Mouse (Mus musculus) NIH3T3 (cell line): ENCODE measurements around the gene Tmem121b.
A peak's percentile ranks its signal among the peaks of the same experiment; 100 is the strongest.

Experiments used
- DNase-seq: peaks from one replicate; pipeline ENCODE4 v3.0.0-alpha.2; 2012; ENCODE audit warnings: low read depth

Tmem121b gene

DNA sequence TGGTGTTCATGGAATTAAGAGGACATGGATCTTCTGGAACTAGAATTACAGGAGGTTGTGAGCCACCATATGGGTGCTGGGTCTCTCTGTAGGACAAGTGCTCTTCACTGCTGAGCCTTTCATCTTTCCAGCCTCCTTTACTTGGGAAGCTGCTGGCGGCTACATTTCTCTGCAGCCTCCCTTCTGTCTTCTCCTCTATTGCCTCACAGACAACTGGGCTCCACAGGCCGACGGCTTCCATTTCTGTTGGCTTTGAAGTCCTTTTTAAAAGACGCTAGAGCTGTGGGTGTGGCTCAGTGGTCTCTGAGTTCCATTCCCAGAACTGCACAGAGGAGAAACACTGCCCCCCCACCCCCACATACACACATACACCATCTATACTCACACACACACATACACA, 28.2 kb downstream of the Tmem121b start:
- DNase-seq: no peak

DNA sequence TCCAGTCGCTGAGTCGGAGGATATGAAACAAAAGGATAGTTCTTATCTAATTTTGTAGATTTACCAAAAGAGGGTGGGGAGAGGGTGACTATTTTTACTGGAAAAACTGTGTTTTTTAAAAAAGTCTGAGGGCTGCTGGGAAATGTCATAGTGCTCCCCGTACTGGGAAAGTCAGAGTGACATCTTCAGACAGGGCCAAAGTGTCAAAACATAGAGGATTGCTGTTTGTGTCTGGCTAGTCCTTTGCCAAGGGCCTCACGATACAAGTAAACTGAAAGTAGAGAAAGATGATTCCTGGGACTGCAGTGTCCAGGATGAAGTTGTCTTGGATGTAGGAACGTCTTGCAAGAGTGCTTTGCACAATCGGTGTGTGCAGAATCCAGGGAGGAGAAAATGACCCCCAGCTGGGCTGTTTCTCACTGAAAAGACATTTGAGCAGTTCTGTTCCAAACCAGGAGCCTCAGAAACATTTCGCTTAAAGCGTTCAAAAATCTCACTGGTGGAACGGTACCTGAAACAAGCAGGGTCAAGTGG, 29.1 kb downstream of the Tmem121b start:
- DNase-seq: peak; percentile 69

DNA sequence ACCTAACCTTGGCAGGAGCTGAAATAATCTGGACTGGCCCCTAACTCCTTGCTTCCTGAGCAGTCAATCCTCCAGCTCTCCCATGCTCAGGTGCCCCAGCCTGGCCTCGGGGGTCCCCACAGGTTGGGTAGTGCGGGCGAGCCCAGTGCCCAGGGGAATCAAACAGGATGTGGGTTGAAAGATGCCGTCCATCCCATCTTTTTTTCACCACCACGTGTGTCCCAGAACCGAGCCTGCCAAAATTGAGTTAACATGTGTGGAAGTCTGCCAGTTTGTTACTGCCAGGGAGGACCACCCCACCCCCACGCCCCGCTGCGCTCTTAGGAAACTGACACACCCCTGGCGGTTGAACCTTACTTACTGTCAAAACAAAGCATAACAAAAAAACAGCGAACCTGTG, 29.7 kb downstream of the Tmem121b start:
- DNase-seq: peak; percentile 92

DNA sequence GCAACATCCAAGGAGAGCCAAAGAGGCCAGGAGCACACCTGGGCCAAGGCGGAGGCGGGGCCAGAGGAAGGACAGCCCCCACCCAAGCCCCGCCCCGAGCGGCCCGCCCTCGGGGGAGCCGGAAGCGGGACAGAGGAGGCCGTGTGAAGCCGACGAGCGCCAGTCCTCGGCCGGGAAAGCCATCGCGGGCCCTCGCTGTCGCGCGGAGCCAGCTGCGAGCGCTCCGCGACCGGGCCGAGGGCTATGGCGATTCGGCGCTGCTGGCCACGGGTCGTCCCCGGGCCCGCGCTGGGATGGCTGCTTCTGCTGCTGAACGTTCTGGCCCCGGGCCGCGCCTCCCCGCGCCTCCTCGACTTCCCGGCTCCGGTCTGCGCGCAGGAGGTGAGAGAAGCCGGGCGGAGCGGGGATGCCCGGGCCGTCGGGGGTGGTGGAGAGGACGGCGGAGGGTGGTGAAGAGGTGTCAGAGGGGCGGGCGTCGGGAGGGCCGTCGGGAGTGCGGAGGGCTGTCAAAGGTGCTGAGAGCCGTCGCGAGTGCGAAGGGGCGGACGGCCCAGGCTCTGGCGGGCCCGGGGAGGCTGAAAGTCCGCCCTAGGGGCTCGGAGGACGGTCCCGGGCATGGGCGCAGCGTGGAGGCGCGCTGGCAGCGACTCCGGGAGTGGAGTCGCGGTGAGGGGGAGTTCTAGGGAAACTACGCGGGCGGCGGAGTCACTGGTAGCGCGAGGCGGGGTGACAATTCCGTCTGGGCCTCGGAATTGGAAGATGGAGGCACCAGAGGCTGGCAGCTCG, 30.3 kb downstream of the Tmem121b start, which contains the start of gene Il17ra:
TSS of gene Il17ra (plus strand) at position 162 of the 786 bp plus-strand sequence.
- peak; percentile 83 for DNase-seq

DNA sequence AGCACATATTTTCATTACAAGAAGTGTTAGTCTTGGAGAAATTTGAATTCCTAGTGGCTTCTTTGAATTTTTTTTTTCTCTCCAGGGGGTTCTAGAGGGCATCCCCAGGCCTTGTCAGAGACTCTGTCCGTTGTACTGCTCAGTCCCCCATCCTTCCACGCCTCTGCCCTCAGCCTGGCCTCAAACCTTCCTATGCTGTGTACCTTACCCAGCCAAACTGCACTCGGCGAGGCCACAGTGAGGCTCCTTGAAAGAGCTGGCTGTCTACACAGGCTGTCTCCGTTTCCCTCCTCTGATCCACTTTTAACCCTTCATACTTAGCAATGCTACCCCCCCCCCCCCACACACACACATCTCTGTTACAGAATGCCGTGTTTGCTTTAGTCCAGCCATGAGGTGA, 31.4 kb downstream of the Tmem121b start:
- DNase-seq: no peak

DNA sequence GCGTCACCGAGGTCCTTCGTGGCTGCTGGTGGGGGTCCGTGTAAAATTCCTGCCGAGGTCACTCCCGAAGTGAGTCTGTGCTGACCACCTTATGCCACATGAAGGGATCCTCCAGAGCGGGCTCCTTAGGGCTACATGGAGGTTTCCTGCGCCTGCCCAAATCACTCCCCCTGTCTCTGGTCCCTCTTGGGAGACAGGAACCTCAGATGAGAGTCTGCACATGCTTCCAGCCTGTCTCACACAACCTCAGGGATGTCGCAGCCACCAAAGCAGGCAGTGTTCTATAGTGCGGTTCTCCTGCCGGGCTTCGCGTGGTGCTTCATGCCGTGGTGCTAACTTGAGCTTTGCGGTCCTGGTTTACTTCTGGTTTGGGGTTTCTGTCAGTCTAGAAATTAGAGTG, 32.4 kb downstream of the Tmem121b start:
- DNase-seq: no peak

DNA sequence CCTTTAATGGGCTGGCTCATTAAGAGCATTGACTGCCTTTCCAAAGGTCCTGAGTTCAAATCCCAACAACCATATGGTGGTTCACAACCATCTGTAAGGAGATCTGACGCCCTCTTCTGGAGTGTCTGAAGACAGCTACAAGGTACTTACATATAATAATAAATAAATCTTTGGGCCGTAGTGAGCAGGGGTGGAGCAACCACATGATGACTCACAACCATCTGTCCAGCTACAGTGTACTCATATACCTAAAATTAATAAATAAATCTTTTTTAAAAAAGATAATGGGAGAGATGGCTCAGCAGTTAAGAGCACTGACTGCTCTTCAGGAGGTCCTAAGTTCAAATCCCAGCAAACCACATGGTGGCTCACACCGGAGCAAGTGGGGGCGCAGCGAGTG, 35.9 kb downstream of the Tmem121b start:
- DNase-seq: peak; percentile 58

DNA sequence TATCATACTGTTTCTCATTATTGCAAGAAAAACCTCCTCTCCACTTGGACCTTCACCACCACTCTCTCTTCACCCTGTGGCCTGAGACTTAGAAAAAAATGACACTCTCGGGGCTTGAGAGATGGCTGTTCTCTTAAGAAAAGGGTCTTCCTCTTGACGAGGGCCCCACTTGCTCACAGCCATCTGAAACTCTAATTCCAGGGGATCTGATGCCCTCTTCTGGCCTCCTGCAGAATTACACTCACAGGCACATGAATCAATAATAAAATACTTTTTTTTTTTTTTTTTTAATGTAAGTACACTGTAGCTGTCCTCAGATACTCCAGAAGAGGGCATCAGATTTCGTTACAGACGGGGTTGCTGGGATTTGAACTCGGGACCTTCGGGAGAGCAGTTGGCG, 36.5 kb downstream of the Tmem121b start:
- DNase-seq: no peak

DNA sequence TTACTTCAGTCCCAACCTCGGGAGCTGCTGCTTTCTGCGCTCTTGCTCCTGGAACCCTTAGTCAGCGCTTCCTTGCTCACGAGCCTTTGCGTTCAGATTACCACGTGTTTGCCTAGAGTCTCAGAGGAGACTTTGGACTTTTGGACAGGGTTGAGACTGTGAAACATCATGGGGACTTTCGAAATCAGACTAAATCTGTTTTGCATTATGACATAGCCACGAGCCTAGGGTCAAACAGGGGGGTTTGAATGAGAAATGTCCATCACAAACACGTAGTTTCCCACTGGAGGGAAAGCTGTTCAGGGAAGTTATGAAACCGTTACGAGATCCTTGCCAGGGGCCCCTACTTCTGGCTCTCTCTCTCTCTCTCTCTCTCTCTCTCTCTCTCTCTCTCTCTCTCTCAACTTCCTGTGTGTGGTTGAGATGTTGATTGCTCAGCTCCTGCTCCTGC, 39.0 kb downstream of the Tmem121b start:
- peak; percentile 92 for DNase-seq

DNA sequence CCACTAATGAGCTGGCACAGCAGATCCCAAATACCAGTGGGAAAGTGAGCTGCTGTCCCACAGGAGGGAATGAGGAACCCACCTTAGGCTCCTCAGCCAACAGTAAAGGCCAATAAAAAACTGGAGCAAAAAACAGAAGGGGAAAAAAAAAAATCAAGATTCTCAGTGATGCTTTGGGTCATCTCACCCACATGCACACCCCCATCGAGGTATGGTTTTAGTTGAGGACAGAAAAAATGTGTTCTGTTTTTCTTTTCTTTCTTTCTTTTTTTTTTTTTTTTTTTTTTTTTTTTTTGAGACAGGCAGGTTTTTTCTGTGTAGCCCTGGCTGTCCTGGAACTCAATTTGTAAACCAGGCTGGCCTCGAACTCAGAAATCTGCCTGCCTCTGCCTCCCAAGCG, 40.1 kb downstream of the Tmem121b start:
- no peak for DNase-seq

DNA sequence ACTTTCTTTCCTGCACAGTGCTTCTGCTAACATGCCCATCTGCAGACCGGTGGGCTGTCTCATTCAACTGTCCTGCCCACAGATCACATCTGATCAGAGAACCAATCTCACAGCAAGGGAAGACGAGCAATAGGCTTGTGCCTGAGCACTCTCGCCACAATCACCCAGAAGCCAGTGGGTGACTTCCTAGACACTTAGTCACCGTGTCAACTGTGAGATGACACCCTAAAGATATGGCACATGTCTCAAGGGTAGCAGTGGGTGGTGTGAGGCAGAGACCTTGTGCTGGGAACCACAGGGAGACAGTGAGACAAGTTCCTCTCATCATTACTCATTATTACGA, 40.5 kb downstream of the Tmem121b start:
- no peak for DNase-seq

DNA sequence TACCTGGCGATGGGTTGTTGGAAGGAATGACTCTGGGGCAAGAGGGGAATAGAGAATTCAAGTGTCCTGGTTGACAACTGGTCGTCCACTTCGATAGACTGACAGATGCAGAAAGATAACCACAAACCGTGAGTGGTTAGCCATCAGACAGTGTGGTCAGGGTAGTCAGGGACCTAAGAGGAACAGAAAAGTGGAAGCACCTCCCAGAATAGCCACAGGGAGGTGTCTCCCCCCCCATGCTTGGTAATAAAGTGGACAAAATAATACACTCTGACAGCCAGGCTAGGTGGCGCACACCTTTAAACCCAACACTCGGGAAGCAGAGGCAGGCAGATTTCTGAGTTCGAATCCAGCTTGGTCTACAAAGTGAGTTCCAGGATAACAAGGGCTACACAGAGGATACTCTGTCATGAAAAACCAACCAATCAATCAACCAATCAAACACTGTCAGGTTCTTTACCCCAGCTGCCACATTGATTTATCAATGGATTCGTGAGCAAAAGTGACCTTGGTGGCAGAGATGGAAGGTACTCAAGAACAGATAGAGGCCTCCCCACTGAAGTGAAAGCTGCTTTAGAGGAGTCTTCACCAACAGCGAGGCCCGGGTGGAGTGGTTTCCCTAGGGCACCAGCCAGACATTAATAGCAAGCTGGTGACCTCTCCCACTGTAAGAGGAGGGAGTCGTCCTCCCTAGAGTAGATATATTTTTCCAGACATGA, 41.1 kb downstream of the Tmem121b start:
- DNase-seq: no peak

DNA sequence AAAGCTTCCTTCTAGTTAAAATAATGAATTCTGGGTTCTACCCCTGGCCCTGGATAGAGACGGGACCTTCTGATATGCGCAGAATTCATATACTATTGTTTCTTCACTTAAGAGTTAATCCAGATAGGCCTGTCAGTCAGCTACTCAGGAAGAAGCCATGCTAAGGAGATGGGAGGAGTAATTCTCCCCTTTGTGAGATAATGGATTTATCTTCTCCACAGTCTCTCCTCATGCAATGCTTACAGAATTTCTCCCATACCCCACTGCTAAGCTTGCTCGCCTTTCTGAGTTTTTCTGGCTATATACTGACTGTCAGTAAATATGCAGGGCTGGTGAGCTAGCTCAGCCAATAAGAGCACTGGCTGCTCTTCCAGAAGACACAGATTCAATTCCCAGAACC, 43.4 kb downstream of the Tmem121b start:
- DNase-seq: no peak

DNA sequence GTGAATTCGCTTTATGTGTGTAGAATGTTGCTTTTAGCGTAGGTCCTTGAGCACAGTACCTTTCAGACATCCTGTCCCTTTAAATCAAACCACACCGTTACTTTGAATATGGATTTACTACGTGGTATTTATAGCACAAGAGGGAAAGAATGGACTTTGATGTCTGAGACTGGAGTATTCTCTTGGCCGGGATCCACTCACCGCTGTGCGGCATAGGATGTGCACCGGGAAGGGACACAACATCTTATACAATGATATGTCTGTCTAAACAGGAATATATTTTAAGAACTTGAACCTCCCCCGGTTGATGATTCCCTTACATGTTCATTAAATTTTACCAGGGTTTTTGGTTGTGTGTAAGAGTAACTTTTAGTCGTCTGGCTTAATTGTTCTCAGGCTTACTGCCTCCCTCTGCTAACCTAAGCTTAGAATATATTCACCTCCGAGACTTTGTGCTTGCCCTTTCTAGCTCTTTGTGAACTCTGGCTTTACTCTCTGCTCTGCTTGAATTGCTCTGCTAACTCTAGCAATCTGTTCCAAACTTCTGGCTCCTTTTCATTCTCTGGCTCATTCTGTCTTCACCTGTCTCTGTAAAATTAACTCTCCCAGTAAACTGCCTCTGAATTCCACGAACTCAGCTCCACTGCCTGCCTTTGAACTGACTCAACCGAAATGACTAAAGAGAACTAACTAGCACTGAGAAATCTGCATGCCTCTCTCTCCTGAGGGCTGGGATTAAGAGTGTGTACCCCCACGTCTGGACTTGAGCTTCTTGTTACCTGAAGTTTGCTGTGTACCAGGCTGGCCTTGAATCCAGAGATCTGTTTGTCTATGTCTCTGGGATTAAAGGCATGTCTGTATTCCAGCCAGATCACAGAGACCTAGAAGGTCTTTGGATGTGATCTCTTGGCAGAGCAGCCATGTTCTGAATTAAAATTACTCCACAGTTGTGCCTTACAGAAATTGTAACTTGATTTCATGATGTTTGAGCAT, 49.9 kb downstream of the Tmem121b start:
- no peak for DNase-seq

DNA sequence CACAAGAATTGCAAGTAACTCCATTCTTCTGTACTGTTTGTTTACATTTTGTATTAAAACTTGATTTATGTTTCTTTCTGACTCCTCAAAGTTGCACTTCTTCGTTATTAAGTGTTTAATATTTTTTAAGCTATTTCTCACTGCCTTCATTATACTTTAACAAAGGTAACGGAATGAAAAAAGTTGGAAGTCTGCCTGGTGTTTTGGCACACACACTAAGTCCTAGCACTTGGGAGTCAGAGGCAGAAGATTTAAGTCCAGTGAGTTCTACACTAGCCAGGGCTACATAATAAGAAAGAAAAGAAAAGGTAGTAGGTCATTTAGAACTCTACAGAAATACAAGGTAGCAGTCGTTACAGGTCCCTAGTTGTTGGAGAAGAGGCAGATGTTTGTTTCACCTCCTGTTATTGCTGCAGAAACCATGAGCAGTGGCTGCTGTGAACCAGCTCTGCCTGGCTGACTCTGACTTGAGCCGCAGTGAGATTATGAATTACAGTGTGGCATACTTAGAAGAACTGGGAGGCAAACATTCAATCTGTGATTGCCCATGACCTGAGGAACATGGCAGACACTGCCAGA, 51.3 kb downstream of the Tmem121b start:
- DNase-seq: no peak
